9 mouse cellular contexts compared by ENCODE assay signal in genomic region chr1:152511237-152511636, GRCm38 (mm10).
DNase-seq lines count a peak whose midpoint lies in the region; ATAC-seq and TF ChIP-seq lines count a peak whose summit lies in the region.
"Had no signal": no experiment of that assay in that cellular context is flagged by ENCODE, and none has a peak within 500 bp of the region (broad histone marks: within the 10 kb centered on the region; RNA-seq: fewer than 3 reads in every experiment).

No protein-coding gene starts in this region.

- H3K4me1 ChIP-seq in hindbrain, embryonic 11.5 days (replicated peaks; ENCODE audit: control insufficient read depth, insufficient read depth, low read length) = no peaks in the 10 kb centered on the region
- no peaks in the 10 kb centered on the region for H3K4me1 ChIP-seq in hindbrain, embryonic 16.5 days (ENCODE audit: control insufficient read depth, insufficient read depth, low read depth, low read length)
- no peaks in the 10 kb centered on the region for H3K4me1 ChIP-seq in bone marrow macrophage, adult 2 months (ENCODE audit: control insufficient read depth, insufficient read depth, low read length)
- no peaks in the 10 kb centered on the region for H3K4me1 ChIP-seq in intestine, embryonic 16.5 days (ENCODE audit: control insufficient read depth, insufficient read depth, low read length)
- H3K4me1 ChIP-seq: lung, embryonic 15.5 days had no signal

- ATAC-seq in hindbrain, embryonic 11.5 days (ENCODE audit: low FRiP score) = no peak
- ATAC-seq in hindbrain, embryonic 16.5 days = no peak
- ATAC-seq in CD4-positive, CD25-positive, alpha-beta regulatory T cell, adult 4 months = peak; percentile 69
- ATAC-seq in intestine, embryonic 16.5 days = peak; percentile 31; the same call in 1 of the 2 replicates

- no peaks in the 10 kb centered on the region for H3K27me3 ChIP-seq in hindbrain, embryonic 11.5 days (ENCODE audit: control insufficient read depth, insufficient read depth, low read length)
- H3K27me3 ChIP-seq in hindbrain, embryonic 16.5 days (replicated peaks; ENCODE audit: control insufficient read depth, insufficient read depth, low read length) = no peaks in the 10 kb centered on the region
- no peaks in the 10 kb centered on the region for H3K27me3 ChIP-seq in intestine, embryonic 16.5 days (replicated peaks; ENCODE audit: control insufficient read depth, insufficient read depth, low read length)
- H3K27me3 ChIP-seq: lung, embryonic 15.5 days had no signal

- TF ChIP-seq CTCF in bone marrow macrophage, adult 2 months (IDR thresholded peaks at IDR 0.05; ENCODE audit: low read depth, low read length) = peak; percentile 23; the same call in 1 of the 2 replicates

- TF ChIP-seq POLR2A in bone marrow macrophage, adult 2 months (IDR thresholded peaks at IDR 0.05; ENCODE audit: borderline replicate concordance, low read depth, low read length) = no peak

- H3K27ac ChIP-seq in hindbrain, embryonic 11.5 days (ENCODE audit: low read depth, low read length) = no peak overlapping the region
- no peak overlapping the region for H3K27ac ChIP-seq in hindbrain, embryonic 16.5 days (ENCODE audit: low read depth, low read length)
- no peak overlapping the region for H3K27ac ChIP-seq in bone marrow macrophage, adult 2 months (ENCODE audit: insufficient read depth, low read depth, low read length)
- no peak overlapping the region for H3K27ac ChIP-seq in intestine, embryonic 16.5 days (ENCODE audit: low read length)
- H3K27ac ChIP-seq: lung, embryonic 15.5 days had no signal

- H3K4me3 ChIP-seq in hindbrain, embryonic 11.5 days (ENCODE audit: low read depth, low read length) = no peak overlapping the region
- H3K4me3 ChIP-seq in hindbrain, embryonic 16.5 days (ENCODE audit: low read length) = no peak overlapping the region
- no peak overlapping the region for H3K4me3 ChIP-seq in bone marrow macrophage, adult 2 months (ENCODE audit: insufficient read depth, low read length)
- no peak overlapping the region for H3K4me3 ChIP-seq in intestine, embryonic 16.5 days (ENCODE audit: low read length)
- H3K4me3 ChIP-seq: lung, embryonic 15.5 days had no signal

- no peaks in the 10 kb centered on the region for H3K36me3 ChIP-seq in hindbrain, embryonic 11.5 days (ENCODE audit: control insufficient read depth, insufficient read depth, low read length)
- H3K36me3 ChIP-seq in hindbrain, embryonic 16.5 days (ENCODE audit: control insufficient read depth, insufficient read depth, low read length) = no peaks in the 10 kb centered on the region
- H3K36me3 ChIP-seq in intestine, embryonic 16.5 days (ENCODE audit: control insufficient read depth, insufficient read depth, low read length) = no peaks in the 10 kb centered on the region
- H3K36me3 ChIP-seq: lung, embryonic 15.5 days had no signal

- peak; percentile 33 for DNase-seq in hindbrain, embryonic 11.5 days (ENCODE audit: low spot score)
- peak; percentile 64 for DNase-seq in retina, embryonic 14.5 days (ENCODE audit: low spot score)
- DNase-seq in right cerebral cortex, postnatal 4 days = no peak
- DNase-seq in spleen, postnatal 14 days (ENCODE audit: low spot score in 2 of 2) = no peak

- 70% methylated on average over 4 of the region's 4 CpGs for WGBS in hindbrain, embryonic 11.5 days
- 81% methylated on average over 4 of the region's 4 CpGs for WGBS in hindbrain, embryonic 16.5 days
- WGBS in intestine, embryonic 16.5 days = 81% methylated on average over 4 of the region's 4 CpGs

- H3K4me2 ChIP-seq in hindbrain, embryonic 11.5 days (replicated peaks; ENCODE audit: low read depth, low read length) = no peak overlapping the region
- no peak overlapping the region for H3K4me2 ChIP-seq in hindbrain, embryonic 16.5 days (ENCODE audit: low read length)
- H3K4me2 ChIP-seq in intestine, embryonic 16.5 days (ENCODE audit: low read depth, low read length) = no peak overlapping the region
- H3K4me2 ChIP-seq: lung, embryonic 15.5 days had no signal

- no peaks in the 10 kb centered on the region for H3K9me3 ChIP-seq in hindbrain, embryonic 11.5 days (ENCODE audit: control insufficient read depth, low read length)
- no peaks in the 10 kb centered on the region for H3K9me3 ChIP-seq in hindbrain, embryonic 16.5 days (ENCODE audit: control insufficient read depth, low read length)
- H3K9me3 ChIP-seq in intestine, embryonic 16.5 days (ENCODE audit: control insufficient read depth, low read length) = no peaks in the 10 kb centered on the region
- H3K9me3 ChIP-seq: lung, embryonic 15.5 days had no signal

- no peak overlapping the region for H3K9ac ChIP-seq in hindbrain, embryonic 11.5 days (ENCODE audit: low read depth, low read length)
- no peak overlapping the region for H3K9ac ChIP-seq in hindbrain, embryonic 16.5 days (ENCODE audit: low read depth, low read length)
- no peak overlapping the region for H3K9ac ChIP-seq in intestine, embryonic 16.5 days (ENCODE audit: low read depth, low read length)
- H3K9ac ChIP-seq: lung, embryonic 15.5 days had no signal

Comparison
In these comparisons a context has a peak if more than half of its experiments do, and no peak if none do; other contexts are left out.
1. ATAC-seq: peak in CD4-positive, CD25-positive, alpha-beta regulatory T cell, adult 4 months (single experiment) and intestine, embryonic 16.5 days (single experiment); none in hindbrain, embryonic 11.5 days (single experiment) and hindbrain, embryonic 16.5 days (single experiment).
2. DNase-seq: peak in hindbrain, embryonic 11.5 days (single experiment) and retina, embryonic 14.5 days (single experiment); none in right cerebral cortex, postnatal 4 days (single experiment) and spleen, postnatal 14 days (0 of 2).